Mouse (Mus musculus) forebrain, embryonic 14.5 days (tissue): ENCODE data around the gene Acap1. TPM values are rescaled to one million over a fixed set of nuclear protein-coding genes. Genes with fewer than 3 reads are reported as not detected.
"Not testable (repeated sequence)": the region's sequence is repeated elsewhere in the genome, so short reads cannot be mapped to it uniquely, and the experiment has no call there.

ENCODE experiments used
- ATAC-seq: fragments of 200-750 bp; cut with Nextera tagmentation; 2 replicates; pipeline ENCODE4 v1.8.0; 2017; ENCODE audit warnings: mild to moderate bottlenecking, moderate library complexity
- DNase-seq: peaks from one replicate; pipeline ENCODE4 v3.0.0-alpha.2; 2015; ENCODE audit warnings: low spot score
- H3K27ac ChIP-seq: fragments of 300-500 bp; sonication (generic); 2 replicates; pipeline ENCODE4 v1.5.1; 2014; ENCODE audit warnings: low read depth, mild to moderate bottlenecking, control low read depth, low read length, moderate library complexity
- H3K27me3 ChIP-seq: fragments of 300-500 bp; sonication (generic); replicated peaks from 2 replicates; pipeline ENCODE4 v1.6.1; 2014; ENCODE audit warnings: low read length, control low read depth, mixed read lengths; ENCODE audit not compliant: control insufficient read depth, insufficient read depth
- H3K36me3 ChIP-seq: fragments of 300-500 bp; sonication (generic); 2 replicates; pipeline ENCODE4 v1.6.1; 2014; ENCODE audit warnings: low read length, control low read depth; ENCODE audit not compliant: control insufficient read depth, insufficient read depth
- H3K4me1 ChIP-seq: fragments of 300-500 bp; sonication (generic); 2 replicates; pipeline ENCODE4 v1.6.1; 2014; ENCODE audit warnings: antibody characterized with exemption, low read length, control low read depth; ENCODE audit not compliant: control insufficient read depth, insufficient read depth
- H3K4me2 ChIP-seq: fragments of 300-500 bp; sonication (generic); 2 replicates; pipeline ENCODE4 v1.6.1; 2014; ENCODE audit warnings: mild to moderate bottlenecking, control low read depth, low read length
- H3K4me3 ChIP-seq: fragments of 300-500 bp; sonication (generic); 2 replicates; pipeline ENCODE4 v1.5.1; 2014; ENCODE audit warnings: low read depth, low read length, control low read depth
- H3K9ac ChIP-seq: fragments of 300-500 bp; sonication (generic); 2 replicates; pipeline ENCODE4 v1.6.1; 2014; ENCODE audit warnings: mild to moderate bottlenecking, low read length, control low read depth, moderate library complexity
- H3K9me3 ChIP-seq: fragments of 300-500 bp; sonication (generic); replicated peaks from 2 replicates; pipeline ENCODE4 v1.6.1; 2016; ENCODE audit warnings: low read length, control low read depth, mixed read lengths; ENCODE audit not compliant: control insufficient read depth
- WGBS: fragments of 180-500 bp; shearing (Covaris S2); extraction: QIAGEN DNeasy Blood & Tissue Kit; methylation state at CpG from one replicate; pipeline ENCODE4 v1.1.7; 2014; 5-methylcytosine and 5-hydroxymethylcytosine counted together
- polyA plus RNA-seq: library from polyadenylated mRNA; unstranded; fragments of >200 nt; fragmentation: Nextera tagmentation; extraction: Ambion mirVana; gene quantifications from 2 replicates; pipeline ENCODE4 v1.2.1, GENCODE M21; 2014

The Acap1 gene
- polyA plus RNA-seq, 1 experiment from 2014 or later = 0.10 TPM

- Histone ChIP-seq H3K4me2 (peak within 1 kb of the TSS; percentile 99), H3K4me3 (peak within 1 kb of the TSS; percentile 53), H3K9me3 (no peaks in the 10 kb centered on the region), H3K27me3 (peaks cover 9% of the 10 kb centered on the region; the same call in 1 of the 2 replicates), H3K9ac (peak within 1 kb of the TSS; percentile 67), H3K4me1 (peaks cover 5% of the 10 kb centered on the region; the same call in 1 of the 2 replicates), H3K36me3 (no peaks in the 10 kb centered on the region), H3K27ac (no peak within 1 kb of the TSS)
- ATAC-seq (peak; percentile 92), DNase-seq (peak; percentile 96)
- WGBS = 1% methylated on average over 58 of the region's 62 CpGs
Observed at GRCm38 (mm10) chr11:69935137-69935879, 40.0 kb upstream of the Acap1 start, which contains the start of gene Ybx2. Gene Ybx2, plus strand, starts transcription at chr11:69935796.

GRCm38 (mm10) chr11:69934681-69935080, 39.3 kb upstream of the Acap1 start:
- peaks cover 9% of the 10 kb centered on the region; the same call in 1 of the 2 replicates for H3K27me3 ChIP-seq
- H3K36me3 ChIP-seq = no peaks in the 10 kb centered on the region
- DNase-seq (peak; percentile 13), ATAC-seq (no peak)
- no peaks in the 10 kb centered on the region for H3K9me3 ChIP-seq
- 18% methylated on average over 6 of the region's 6 CpGs for WGBS
- H3K9ac ChIP-seq = no peak overlapping the region
- peaks cover 5% of the 10 kb centered on the region; the same call in 1 of the 2 replicates for H3K4me1 ChIP-seq
- H3K4me3 ChIP-seq = 0 out of 2 replicates have a peak overlapping the region, but pooled peaks have one; percentile 2
- peak overlapping the region; percentile 99 for H3K4me2 ChIP-seq
- no peak overlapping the region for H3K27ac ChIP-seq

GRCm38 (mm10) chr11:69934169-69934568, 38.8 kb upstream of the Acap1 start:
- ATAC-seq = peak; percentile 54
- Histone ChIP-seq H3K36me3 (no peaks in the 10 kb centered on the region), H3K27ac (no peak overlapping the region), H3K4me3 (0 out of 2 replicates have a peak overlapping the region, but pooled peaks have one; percentile 2), H3K27me3 (peaks cover 9% of the 10 kb centered on the region; the same call in 1 of the 2 replicates), H3K4me2 (peak overlapping the region; percentile 99), H3K9ac (no peak overlapping the region), H3K9me3 (no peaks in the 10 kb centered on the region), H3K4me1 (peaks cover 5% of the 10 kb centered on the region; the same call in 1 of the 2 replicates)
- peak; percentile 92 for DNase-seq
- WGBS = 0% methylated on average over 18 of the region's 18 CpGs

GRCm38 (mm10) chr11:69933066-69933465, 37.7 kb upstream of the Acap1 start:
- Histone ChIP-seq H3K9ac (no peak overlapping the region), H3K27me3 (peaks cover 7% of the 10 kb centered on the region; the same call in 1 of the 2 replicates), H3K4me3 (no peak overlapping the region), H3K36me3 (no peaks in the 10 kb centered on the region), H3K4me1 (peaks cover 5% of the 10 kb centered on the region; the same call in 1 of the 2 replicates), H3K4me2 (no peak overlapping the region), H3K9me3 (no peaks in the 10 kb centered on the region), H3K27ac (no peak overlapping the region)
- ATAC-seq (no peak), DNase-seq (no peak)
- WGBS = 82% methylated on average over 4 of the region's 4 CpGs

- no peak overlapping the region for H3K27ac ChIP-seq
- H3K4me1 ChIP-seq = peaks cover 5% of the 10 kb centered on the region; the same call in 1 of the 2 replicates
- H3K4me2 ChIP-seq = no peak overlapping the region
- H3K4me3 ChIP-seq = no peak overlapping the region
- no peaks in the 10 kb centered on the region for H3K9me3 ChIP-seq
- DNase-seq (no peak), ATAC-seq (no peak)
- H3K36me3 ChIP-seq = no peaks in the 10 kb centered on the region
- peaks cover under 1% of the 10 kb centered on the region; the same call in 1 of the 2 replicates for H3K27me3 ChIP-seq
- 31% methylated on average over 3 of the region's 3 CpGs for WGBS
- no peak overlapping the region for H3K9ac ChIP-seq
Observed at GRCm38 (mm10) chr11:69932254-69932653, 36.9 kb upstream of the Acap1 start.

GRCm38 (mm10) chr11:69931769-69932168, 36.4 kb upstream of the Acap1 start:
- Histone ChIP-seq H3K4me2 (no peak overlapping the region), H3K27me3 (no peaks in the 10 kb centered on the region; the same call in 1 of the 2 replicates), H3K9ac (no peak overlapping the region), H3K27ac (no peak overlapping the region), H3K9me3 (no peaks in the 10 kb centered on the region), H3K4me3 (no peak overlapping the region), H3K4me1 (peaks cover 5% of the 10 kb centered on the region; the same call in 1 of the 2 replicates), H3K36me3 (no peaks in the 10 kb centered on the region)
- 78% methylated on average over 8 of the region's 8 CpGs for WGBS
- no peak for ATAC-seq
- no peak for DNase-seq

- no peak overlapping the region for H3K4me3 ChIP-seq
- no peak overlapping the region for H3K9ac ChIP-seq
- WGBS = 68% methylated on average over 3 of the region's 3 CpGs
- H3K4me2 ChIP-seq = no peak overlapping the region
- H3K9me3 ChIP-seq = no peaks in the 10 kb centered on the region
- no peak overlapping the region for H3K27ac ChIP-seq
- no peaks in the 10 kb centered on the region for H3K36me3 ChIP-seq
- H3K4me1 ChIP-seq = peaks cover 3% of the 10 kb centered on the region; the same call in 1 of the 2 replicates
- DNase-seq = no peak
- ATAC-seq = no peak
- no peaks in the 10 kb centered on the region for H3K27me3 ChIP-seq
Observed at GRCm38 (mm10) chr11:69930967-69931537, 35.7 kb upstream of the Acap1 start.

GRCm38 (mm10) chr11:69930176-69930575, 34.8 kb upstream of the Acap1 start:
- H3K36me3 ChIP-seq, ATAC-seq, H3K9ac ChIP-seq, H3K9me3 ChIP-seq, H3K4me1 ChIP-seq, H3K27me3 ChIP-seq, DNase-seq, H3K4me3 ChIP-seq, H3K4me2 ChIP-seq, H3K27ac ChIP-seq: not testable (repeated sequence)
- 87% methylated on average over 8 of the region's 8 CpGs for WGBS

GRCm38 (mm10) chr11:69929712-69930111, 34.4 kb upstream of the Acap1 start:
- Histone ChIP-seq H3K4me3 (no peak overlapping the region), H3K4me1 (no peaks in the 10 kb centered on the region), H3K9ac (no peak overlapping the region), H3K27me3 (no peaks in the 10 kb centered on the region), H3K27ac (no peak overlapping the region), H3K4me2 (no peak overlapping the region), H3K36me3 (no peaks in the 10 kb centered on the region), H3K9me3 (no peaks in the 10 kb centered on the region)
- WGBS = 85% methylated on average over 4 of the region's 4 CpGs
- DNase-seq (no peak), ATAC-seq (no peak)
